Mouse (Mus musculus) neural tube, embryonic 12.5 days (tissue): ENCODE measurements around the gene Aqp12. TPM values are rescaled to one million over a fixed set of nuclear protein-coding genes. Genes with fewer than 3 reads are reported as not detected.
"Not testable (repeated sequence)": the region's sequence is repeated elsewhere in the genome, so short reads cannot be mapped to it uniquely, and the experiment has no call there.

Source experiments
- ATAC-seq: fragments of 200-750 bp; cut with Nextera tagmentation; 2 replicates; pipeline ENCODE4 v1.8.0; 2017; ENCODE audit warnings: low read depth, mild to moderate bottlenecking, moderate TSS enrichment, moderate library complexity; ENCODE audit not compliant: low FRiP score
- H3K27ac ChIP-seq: fragments of 300-500 bp; sonication (generic); 2 replicates; pipeline ENCODE4 v1.5.1; 2016
- H3K27me3 ChIP-seq: fragments of 300-500 bp; sonication (generic); replicated peaks from 2 replicates; pipeline ENCODE4 v1.6.1; 2016; ENCODE audit warnings: mild to moderate bottlenecking
- H3K36me3 ChIP-seq: fragments of 300-500 bp; sonication (generic); 2 replicates; pipeline ENCODE4 v1.6.1; 2016; ENCODE audit warnings: mild to moderate bottlenecking
- H3K4me1 ChIP-seq: fragments of 300-500 bp; sonication (generic); 2 replicates; pipeline ENCODE4 v1.6.1; 2016
- H3K4me2 ChIP-seq: fragments of 300-500 bp; sonication (generic); replicated peaks from 2 replicates; pipeline ENCODE4 v1.6.1; 2016; ENCODE audit warnings: mild to moderate bottlenecking
- H3K4me3 ChIP-seq: fragments of 300-500 bp; sonication (generic); 2 replicates; pipeline ENCODE4 v1.5.1; 2016
- H3K9ac ChIP-seq: fragments of 300-500 bp; sonication (generic); 2 replicates; pipeline ENCODE4 v1.6.1; 2016; ENCODE audit warnings: mild to moderate bottlenecking
- H3K9me3 ChIP-seq: fragments of 300-500 bp; sonication (generic); 2 replicates; pipeline ENCODE4 v1.6.1; 2016; ENCODE audit warnings: mild to moderate bottlenecking
- WGBS: fragments of 180-500 bp; shearing (Covaris S2); methylation state at CpG from one replicate; pipeline ENCODE4 v1.1.7; 2016; 5-methylcytosine and 5-hydroxymethylcytosine counted together
- polyA plus RNA-seq: library from polyadenylated mRNA; unstranded; fragments of >200 nt; fragmentation: Nextera tagmentation; extraction: Ambion mirVana; gene quantifications from 2 replicates; pipeline ENCODE4 v1.2.1, GENCODE M21; 2016

The Aqp12 gene
- not detected in 2 replicates for polyA plus RNA-seq

DNA sequence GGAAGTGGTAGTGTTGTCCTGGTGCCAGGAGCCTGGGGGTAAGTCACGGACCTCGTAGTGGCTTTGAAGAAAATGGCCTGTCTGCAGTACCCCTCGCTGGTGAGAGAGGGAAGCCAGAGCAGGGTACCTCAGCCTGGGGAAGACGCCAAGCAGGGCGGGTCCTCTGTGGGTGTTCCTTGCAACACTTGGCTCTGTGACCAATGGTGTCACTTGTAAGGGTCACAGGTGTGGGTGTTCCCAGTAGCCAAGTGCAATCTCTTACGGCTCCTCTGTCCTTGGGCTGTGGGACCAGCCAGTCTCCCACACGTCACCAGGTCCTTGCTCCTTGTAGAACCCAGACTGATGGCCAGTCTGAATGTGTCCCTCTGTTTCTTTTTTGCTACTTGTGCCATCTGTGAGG, at the start of gene Aqp12:
Aqp12 (plus strand) TSS at position 274 of the 400 bp plus-strand sequence.
- 84% methylated on average over 7 of the region's 7 CpGs for WGBS
- no peak for ATAC-seq

DNA sequence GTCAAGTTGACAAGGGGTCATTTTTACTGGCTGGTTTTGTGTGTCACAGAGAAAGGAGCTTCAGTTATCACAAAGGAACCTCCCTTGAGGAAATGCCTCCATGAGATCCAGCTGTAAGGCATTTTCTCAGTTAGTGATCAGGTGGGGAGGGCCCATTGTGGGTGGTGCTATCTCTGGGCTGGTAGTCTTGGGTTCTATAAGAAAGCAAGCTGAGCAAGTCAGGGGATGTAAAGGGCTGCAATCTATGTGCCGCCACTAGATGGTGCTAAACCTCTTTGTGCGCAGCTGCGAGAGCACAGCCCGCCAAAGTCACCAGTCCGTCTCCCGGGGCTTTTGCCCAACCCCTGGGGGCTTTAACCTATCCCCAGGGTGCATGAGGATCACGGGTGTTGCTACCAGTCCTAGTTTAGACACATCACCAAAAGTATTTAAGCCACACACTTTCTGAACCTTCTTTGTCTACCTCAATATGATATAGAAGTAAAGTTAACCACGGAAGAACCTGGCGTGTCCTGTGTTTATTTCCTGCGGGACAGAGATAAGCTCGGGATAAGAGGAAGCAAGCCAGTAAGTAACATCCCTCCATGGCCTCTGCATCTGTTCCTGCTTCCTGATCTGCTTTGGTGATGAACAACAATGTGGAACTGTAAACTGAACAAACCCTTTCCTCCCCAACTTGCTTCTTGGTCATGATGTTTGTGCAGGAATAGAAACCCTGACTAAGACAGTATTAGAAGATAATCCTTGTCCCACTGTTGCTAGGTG, 49.4 kb upstream of the Aqp12 start:
- 11% methylated on average over 11 of the region's 11 CpGs for WGBS
- not testable (repeated sequence) for H3K4me3 ChIP-seq, H3K36me3 ChIP-seq, H3K27me3 ChIP-seq, H3K9me3 ChIP-seq, H3K4me1 ChIP-seq, H3K9ac ChIP-seq, H3K27ac ChIP-seq, ATAC-seq
- H3K4me2 ChIP-seq, result peak overlapping the region; percentile 35

More for the DNA sequence above, at the start of gene Aqp12:
- H3K4me2 ChIP-seq, result no peak within 1 kb of the TSS
- H3K9me3 ChIP-seq, result 0 out of 2 replicates have a peak, but pooled peaks cover under 1% of the 10 kb centered on the region
- no peaks in the 10 kb centered on the region for H3K36me3 ChIP-seq
- H3K9ac ChIP-seq, result no peak within 1 kb of the TSS
- no peak within 1 kb of the TSS for H3K4me3 ChIP-seq
- no peaks in the 10 kb centered on the region for H3K27me3 ChIP-seq
- H3K27ac ChIP-seq, result no peak within 1 kb of the TSS
- H3K4me1 ChIP-seq, result no peaks in the 10 kb centered on the region

GRCm38 (mm10) chr1:92958999-92959398, 47.1 kb upstream of the Aqp12 start:
- no peaks in the 10 kb centered on the region for H3K9me3 ChIP-seq
- WGBS, result 86% methylated on average over 1 of the region's 1 CpGs

DNA sequence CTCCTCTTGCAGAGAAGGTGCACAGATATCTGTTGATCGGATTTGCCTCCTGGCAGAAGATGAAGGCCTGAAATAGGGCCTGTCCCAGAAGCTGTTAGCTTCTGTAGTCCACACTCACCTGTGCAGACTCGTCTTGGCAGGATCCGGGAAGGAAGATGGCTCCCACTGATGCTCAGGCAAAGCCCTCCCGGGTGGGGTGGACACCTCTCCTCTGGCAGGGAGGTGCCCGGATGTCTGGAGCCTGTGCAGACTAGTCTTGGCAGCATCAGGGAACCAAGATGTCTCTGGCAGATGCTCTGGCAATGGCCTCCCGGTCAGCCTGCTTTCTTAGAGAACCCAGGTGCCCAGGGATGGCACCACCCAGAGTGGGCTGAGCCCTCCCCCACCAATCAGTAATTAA, 35.3 kb upstream of the Aqp12 start:
- not testable (repeated sequence) for H3K27ac ChIP-seq, H3K9me3 ChIP-seq, H3K4me1 ChIP-seq, H3K27me3 ChIP-seq, ATAC-seq, H3K4me2 ChIP-seq, H3K9ac ChIP-seq, H3K4me3 ChIP-seq, H3K36me3 ChIP-seq
- WGBS, result 88% methylated on average over 6 of the region's 6 CpGs

More at GRCm38 (mm10) chr1:92958999-92959398, 47.1 kb upstream of the Aqp12 start:
- no peaks in the 10 kb centered on the region for H3K27me3 ChIP-seq
- no peak overlapping the region for H3K4me3 ChIP-seq
- H3K4me2 ChIP-seq, result no peak overlapping the region
- no peak for ATAC-seq
- no peak overlapping the region for H3K9ac ChIP-seq
- H3K36me3 ChIP-seq, result no peaks in the 10 kb centered on the region
- no peaks in the 10 kb centered on the region for H3K4me1 ChIP-seq
- H3K27ac ChIP-seq, result no peak overlapping the region

GRCm38 (mm10) chr1:92971879-92972795, 34.0 kb upstream of the Aqp12 start:
- no peaks in the 10 kb centered on the region for H3K36me3 ChIP-seq
- no peak overlapping the region for H3K9ac ChIP-seq
- H3K4me3 ChIP-seq, result no peak overlapping the region
- 0 out of 2 replicates have a peak, but pooled peaks cover 2% of the 10 kb centered on the region for H3K4me1 ChIP-seq
- 88% methylated on average over 7 of the region's 7 CpGs for WGBS
- no peaks in the 10 kb centered on the region for H3K27me3 ChIP-seq
- no peak overlapping the region for H3K27ac ChIP-seq
- no peak overlapping the region for H3K4me2 ChIP-seq
- H3K9me3 ChIP-seq, result no peaks in the 10 kb centered on the region
- ATAC-seq, result no peak

- WGBS, result 79% methylated on average over 1 of the region's 1 CpGs
Measured at GRCm38 (mm10) chr1:92972854-92973253, 33.3 kb upstream of the Aqp12 start.

DNA sequence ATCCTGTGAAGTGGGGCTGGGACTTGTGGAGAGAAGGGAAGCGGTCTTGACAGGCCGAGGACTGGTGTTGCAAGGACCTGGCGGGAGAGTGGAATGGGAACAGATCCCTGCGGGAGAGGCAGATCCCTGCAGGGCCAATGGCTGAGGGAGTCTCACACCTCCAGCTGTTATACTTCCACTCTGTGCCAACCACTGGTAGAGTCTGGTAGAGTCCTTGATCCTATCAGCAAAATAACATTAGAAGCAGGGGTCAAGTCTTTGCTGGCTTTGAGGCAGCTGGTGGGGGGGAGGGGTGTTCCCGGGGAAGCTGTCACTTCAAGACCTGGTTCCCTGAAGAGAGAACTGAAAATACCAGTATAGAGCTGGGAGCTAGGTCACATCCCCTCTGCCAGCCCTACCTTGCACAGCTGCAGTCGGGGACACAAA, 30.0 kb upstream of the Aqp12 start:
- Histone ChIP-seq H3K4me3 (no peak overlapping the region), H3K4me2 (no peak overlapping the region), H3K4me1 (0 out of 2 replicates have a peak, but pooled peaks cover 2% of the 10 kb centered on the region), H3K27me3 (no peaks in the 10 kb centered on the region), H3K36me3 (no peaks in the 10 kb centered on the region), H3K27ac (no peak overlapping the region), H3K9ac (no peak overlapping the region), H3K9me3 (no peaks in the 10 kb centered on the region)
- WGBS, result 59% methylated on average over 6 of the region's 6 CpGs
- no peak for ATAC-seq

More at GRCm38 (mm10) chr1:92972854-92973253, 33.3 kb upstream of the Aqp12 start:
- H3K27me3 ChIP-seq, result no peaks in the 10 kb centered on the region
- no peak overlapping the region for H3K4me2 ChIP-seq
- no peak overlapping the region for H3K4me3 ChIP-seq
- no peak overlapping the region for H3K27ac ChIP-seq
- no peaks in the 10 kb centered on the region for H3K9me3 ChIP-seq
- H3K4me1 ChIP-seq, result 0 out of 2 replicates have a peak, but pooled peaks cover 2% of the 10 kb centered on the region
- ATAC-seq, result no peak
- no peaks in the 10 kb centered on the region for H3K36me3 ChIP-seq
- H3K9ac ChIP-seq, result no peak overlapping the region

DNA sequence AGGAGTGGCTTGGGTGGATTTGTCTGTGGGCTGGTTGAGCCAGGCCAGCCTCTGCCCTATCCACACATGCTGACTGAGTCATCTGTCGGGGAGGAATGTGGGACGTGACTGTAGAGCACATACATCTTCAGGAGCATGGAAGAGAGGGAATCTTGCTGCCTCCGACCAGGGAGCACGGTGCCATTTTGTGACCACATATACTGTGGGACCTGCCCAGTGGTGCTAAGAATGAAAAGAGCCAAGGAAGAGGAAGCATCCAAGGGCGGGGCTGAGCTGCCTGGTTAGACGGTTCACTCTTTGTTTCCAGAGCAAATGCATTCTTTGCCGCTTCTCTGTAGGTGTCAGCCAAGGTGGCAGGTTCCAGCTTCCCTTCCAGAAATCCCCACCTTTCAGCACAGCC, 27.5 kb upstream of the Aqp12 start:
- no peaks in the 10 kb centered on the region for H3K4me1 ChIP-seq
- no peak overlapping the region for H3K4me3 ChIP-seq
- H3K4me2 ChIP-seq, result no peak overlapping the region
- no peak overlapping the region for H3K27ac ChIP-seq
- WGBS, result 47% methylated on average over 7 of the region's 7 CpGs
- H3K9me3 ChIP-seq, result no peaks in the 10 kb centered on the region
- no peak for ATAC-seq
- H3K36me3 ChIP-seq, result no peaks in the 10 kb centered on the region
- H3K9ac ChIP-seq, result no peak overlapping the region
- H3K27me3 ChIP-seq, result no peaks in the 10 kb centered on the region

- no peaks in the 10 kb centered on the region for H3K27me3 ChIP-seq
- H3K9me3 ChIP-seq, result no peaks in the 10 kb centered on the region
- WGBS, result 47% methylated on average over 11 of the region's 11 CpGs
- H3K4me1 ChIP-seq, result no peaks in the 10 kb centered on the region
- no peak overlapping the region for H3K4me2 ChIP-seq
- no peak for ATAC-seq
- no peak overlapping the region for H3K9ac ChIP-seq
- H3K36me3 ChIP-seq, result no peaks in the 10 kb centered on the region
- H3K4me3 ChIP-seq, result no peak overlapping the region
- no peak overlapping the region for H3K27ac ChIP-seq
Measured at GRCm38 (mm10) chr1:92979073-92979602, 27.0 kb upstream of the Aqp12 start.

DNA sequence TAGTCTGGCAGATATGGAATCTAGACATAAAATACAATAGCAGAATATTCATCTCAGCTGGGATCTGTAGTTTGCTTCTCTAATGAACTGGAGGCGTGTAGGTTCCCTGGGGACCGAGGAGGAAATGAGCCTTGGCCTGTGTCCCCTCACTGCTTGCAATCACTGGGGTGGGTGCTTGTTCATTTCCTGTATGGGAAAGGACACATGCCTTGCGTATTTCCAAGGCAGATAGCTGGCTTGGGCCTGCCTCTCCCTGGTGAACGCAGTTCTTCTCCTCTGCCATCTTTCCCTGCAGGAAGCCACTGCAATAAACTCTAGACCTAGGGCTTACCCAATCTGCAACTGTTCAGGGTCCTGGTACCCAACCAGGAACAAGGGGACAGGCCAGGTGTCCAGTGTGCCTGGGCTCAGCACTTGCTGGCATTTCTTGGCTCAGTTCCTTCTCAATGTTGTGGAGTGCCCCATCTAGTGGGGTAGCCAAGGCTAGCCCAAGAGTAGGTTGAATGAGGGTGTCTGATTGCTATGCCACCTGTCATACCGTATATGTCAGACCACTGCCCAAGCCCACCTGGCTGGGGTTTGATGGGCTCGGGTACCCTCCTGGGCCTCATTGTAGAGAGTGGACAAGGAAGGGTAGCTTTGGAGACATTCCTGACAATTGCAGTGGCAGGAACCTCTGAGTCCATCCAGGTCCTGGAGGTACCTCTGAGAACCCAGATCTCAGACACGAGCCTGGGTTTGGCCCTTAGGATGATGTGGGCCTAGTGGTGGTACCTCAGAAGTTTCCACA, 24.9 kb upstream of the Aqp12 start:
- ATAC-seq, result no peak
- 82% methylated on average over 7 of the region's 7 CpGs for WGBS

DNA sequence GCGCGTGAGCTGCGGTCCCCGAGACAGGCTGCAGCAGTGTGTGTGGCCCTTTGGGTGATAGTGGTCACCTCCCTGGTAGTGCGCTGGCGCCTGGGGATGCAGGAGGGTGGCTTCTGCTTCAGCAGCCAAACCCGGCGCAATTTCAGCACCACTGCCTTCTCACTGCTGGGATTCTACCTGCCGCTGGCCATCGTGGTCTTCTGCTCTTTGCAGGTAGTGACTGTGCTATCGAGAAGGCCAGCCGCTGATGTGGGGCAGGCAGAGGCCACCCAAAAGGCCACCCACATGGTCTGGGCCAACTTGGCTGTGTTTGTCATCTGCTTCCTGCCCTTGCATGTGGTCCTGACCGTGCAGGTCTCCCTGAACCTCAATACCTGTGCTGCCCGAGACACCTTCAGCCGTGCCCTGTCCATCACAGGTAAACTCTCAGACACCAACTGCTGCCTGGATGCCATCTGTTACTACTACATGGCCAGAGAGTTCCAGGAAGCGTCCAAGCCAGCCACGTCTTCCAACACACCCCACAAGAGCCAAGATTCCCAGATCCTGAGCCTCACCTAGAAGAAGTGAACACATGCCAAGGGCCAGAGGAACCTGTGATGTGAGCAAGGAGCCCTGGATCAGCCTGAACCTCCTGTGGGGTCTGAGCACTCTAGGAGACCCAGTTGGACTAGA, 23.1 kb upstream of the Aqp12 start:
- Histone ChIP-seq H3K9ac (no peak overlapping the region), H3K27me3 (no peaks in the 10 kb centered on the region), H3K4me1 (no peaks in the 10 kb centered on the region), H3K4me2 (no peak overlapping the region), H3K27ac (no peak overlapping the region), H3K36me3 (no peaks in the 10 kb centered on the region), H3K9me3 (no peaks in the 10 kb centered on the region), H3K4me3 (no peak overlapping the region)
- ATAC-seq, result no peak
- WGBS, result 92% methylated on average over 17 of the region's 17 CpGs

More for the DNA sequence above, 24.9 kb upstream of the Aqp12 start:
- Histone ChIP-seq H3K9ac (no peak overlapping the region), H3K4me2 (no peak overlapping the region), H3K4me1 (no peaks in the 10 kb centered on the region), H3K9me3 (no peaks in the 10 kb centered on the region), H3K27me3 (no peaks in the 10 kb centered on the region), H3K4me3 (no peak overlapping the region), H3K36me3 (no peaks in the 10 kb centered on the region), H3K27ac (no peak overlapping the region)
